Mouse (Mus musculus) midbrain, embryonic 16.5 days (tissue): Measurements from ENCODE around the gene Tent4b. TPM values are rescaled to one million over a fixed set of nuclear protein-coding genes. Genes with fewer than 3 reads are reported as not detected.

Source experiments
- ATAC-seq: fragments of 200-750 bp; cut with Nextera tagmentation; 2 replicates; pipeline ENCODE4 v1.8.0; 2017; ENCODE audit warnings: moderate TSS enrichment
- H3K27ac ChIP-seq: fragments of 300-500 bp; sonication (generic); 2 replicates; pipeline ENCODE4 v1.5.1; 2014; ENCODE audit warnings: mild to moderate bottlenecking, low read length, mixed read lengths
- H3K27me3 ChIP-seq: fragments of 300-500 bp; sonication (generic); 2 replicates; pipeline ENCODE4 v1.6.1; 2014; ENCODE audit warnings: low read depth, low read length, mixed read lengths; ENCODE audit not compliant: control insufficient read depth, insufficient read depth
- H3K36me3 ChIP-seq: fragments of 300-500 bp; sonication (generic); 2 replicates; pipeline ENCODE4 v1.6.1; 2014; ENCODE audit warnings: mild to moderate bottlenecking, low read length, moderate library complexity, mixed read lengths; ENCODE audit not compliant: control insufficient read depth, insufficient read depth
- H3K4me1 ChIP-seq: fragments of 300-500 bp; sonication (generic); 2 replicates; pipeline ENCODE4 v1.6.1; 2014; ENCODE audit warnings: mild to moderate bottlenecking, low read length, mixed read lengths; ENCODE audit not compliant: control insufficient read depth, insufficient read depth
- H3K4me2 ChIP-seq: fragments of 300-500 bp; sonication (generic); 2 replicates; pipeline ENCODE4 v1.6.1; 2014; ENCODE audit warnings: mild to moderate bottlenecking, low read length, mixed read lengths
- H3K4me3 ChIP-seq: fragments of 300-500 bp; sonication (generic); 2 replicates; pipeline ENCODE4 v1.5.1; 2014; ENCODE audit warnings: low read depth, mild to moderate bottlenecking, low read length, moderate library complexity, mixed read lengths
- H3K9ac ChIP-seq: fragments of 300-500 bp; sonication (generic); 2 replicates; pipeline ENCODE4 v1.6.1; 2014; ENCODE audit warnings: low read depth, low read length, mixed read lengths
- H3K9me3 ChIP-seq: fragments of 300-500 bp; sonication (generic); replicated peaks from 2 replicates; pipeline ENCODE4 v1.6.1; 2014; ENCODE audit warnings: mild to moderate bottlenecking, low read length, mixed read lengths; ENCODE audit not compliant: control insufficient read depth, poor library complexity, severe bottlenecking
- WGBS: fragments of 180-500 bp; shearing (Covaris S2); extraction: QIAGEN DNeasy Blood & Tissue Kit; methylation state at CpG from one replicate; pipeline ENCODE4 v1.1.7; 2014; 5-methylcytosine and 5-hydroxymethylcytosine counted together
- polyA plus RNA-seq: library from polyadenylated mRNA; unstranded; fragments of >200 nt; fragmentation: Nextera tagmentation; extraction: Ambion mirVana; gene quantifications from 2 replicates; pipeline ENCODE4 v1.2.1, GENCODE M21; 2015

Gene Tent4b
- polyA plus RNA-seq, 1 experiment from 2014 or later: 11.0 TPM

GRCm38 (mm10) chr8:88301589-88302437, 102.8 kb downstream of the Tent4b start:
- no peak overlapping the region for H3K4me2 ChIP-seq
- no peaks in the 10 kb centered on the region for H3K27me3 ChIP-seq
- ATAC-seq: no peak
- H3K27ac ChIP-seq: no peak overlapping the region
- no peaks in the 10 kb centered on the region for H3K4me1 ChIP-seq
- H3K9me3 ChIP-seq: no peaks in the 10 kb centered on the region
- no peaks in the 10 kb centered on the region for H3K36me3 ChIP-seq
- H3K9ac ChIP-seq: no peak overlapping the region
- H3K4me3 ChIP-seq: no peak overlapping the region
- WGBS: 56% methylated on average over 15 of the region's 15 CpGs

GRCm38 (mm10) chr8:88305814-88306213, 106.8 kb downstream of the Tent4b start:
- 89% methylated on average over 4 of the region's 4 CpGs for WGBS
- ATAC-seq: no peak

GRCm38 (mm10) chr8:88306511-88306910, 107.5 kb downstream of the Tent4b start:
- 82% methylated on average over 14 of the region's 14 CpGs for WGBS
- no peaks in the 10 kb centered on the region for H3K36me3 ChIP-seq
- ATAC-seq: no peak

More at GRCm38 (mm10) chr8:88305814-88306213, 106.8 kb downstream of the Tent4b start:
- H3K27me3 ChIP-seq: no peaks in the 10 kb centered on the region
- no peaks in the 10 kb centered on the region for H3K4me1 ChIP-seq
- no peak overlapping the region for H3K9ac ChIP-seq
- H3K4me3 ChIP-seq: no peak overlapping the region
- H3K9me3 ChIP-seq: no peaks in the 10 kb centered on the region
- no peaks in the 10 kb centered on the region for H3K36me3 ChIP-seq
- no peak overlapping the region for H3K4me2 ChIP-seq
- no peak overlapping the region for H3K27ac ChIP-seq

GRCm38 (mm10) chr8:88307736-88308135, 108.7 kb downstream of the Tent4b start:
- Histone ChIP-seq H3K27ac (no peak overlapping the region), H3K4me3 (no peak overlapping the region), H3K9me3 (no peaks in the 10 kb centered on the region), H3K4me1 (no peaks in the 10 kb centered on the region), H3K27me3 (no peaks in the 10 kb centered on the region), H3K4me2 (no peak overlapping the region), H3K36me3 (no peaks in the 10 kb centered on the region), H3K9ac (no peak overlapping the region)
- ATAC-seq: no peak
- 87% methylated on average over 4 of the region's 4 CpGs for WGBS

More at GRCm38 (mm10) chr8:88306511-88306910, 107.5 kb downstream of the Tent4b start:
- Histone ChIP-seq H3K4me3 (no peak overlapping the region), H3K4me1 (no peaks in the 10 kb centered on the region), H3K27me3 (no peaks in the 10 kb centered on the region), H3K4me2 (no peak overlapping the region), H3K9ac (no peak overlapping the region), H3K9me3 (no peaks in the 10 kb centered on the region), H3K27ac (no peak overlapping the region)

Other genes starting within 250 kb of the Tent4b start
- 28.1 and 37.5 TPM in 2 replicates for gene Zfp423, start 239.6 kb upstream of the Tent4b start, polyA plus RNA-seq
- gene Cnep1r1, start 80.4 kb upstream of the Tent4b start, polyA plus RNA-seq: 39.7 and 42.5 TPM in 2 replicates
- gene Heatr3, start 61.4 kb upstream of the Tent4b start, polyA plus RNA-seq: 34.9 and 37.9 TPM in 2 replicates
- 4.2 and 6.6 TPM in 2 replicates for gene Adcy7, start 73.2 kb downstream of the Tent4b start, polyA plus RNA-seq
- gene Brd7, start 163.0 kb downstream of the Tent4b start, polyA plus RNA-seq: 57.8 and 66.0 TPM in 2 replicates